Mouse (Mus musculus) kidney, adult 9 months (tissue): ENCODE measurements around the gene A930002H24Rik.
"Not testable (repeated sequence)": the region's sequence is repeated elsewhere in the genome, so short reads cannot be mapped to it uniquely, and the experiment has no call there.

ENCODE experiments used
- DNase-seq: peaks from one replicate; pipeline ENCODE4 v3.0.0; 2022

The A930002H24Rik gene

DNA sequence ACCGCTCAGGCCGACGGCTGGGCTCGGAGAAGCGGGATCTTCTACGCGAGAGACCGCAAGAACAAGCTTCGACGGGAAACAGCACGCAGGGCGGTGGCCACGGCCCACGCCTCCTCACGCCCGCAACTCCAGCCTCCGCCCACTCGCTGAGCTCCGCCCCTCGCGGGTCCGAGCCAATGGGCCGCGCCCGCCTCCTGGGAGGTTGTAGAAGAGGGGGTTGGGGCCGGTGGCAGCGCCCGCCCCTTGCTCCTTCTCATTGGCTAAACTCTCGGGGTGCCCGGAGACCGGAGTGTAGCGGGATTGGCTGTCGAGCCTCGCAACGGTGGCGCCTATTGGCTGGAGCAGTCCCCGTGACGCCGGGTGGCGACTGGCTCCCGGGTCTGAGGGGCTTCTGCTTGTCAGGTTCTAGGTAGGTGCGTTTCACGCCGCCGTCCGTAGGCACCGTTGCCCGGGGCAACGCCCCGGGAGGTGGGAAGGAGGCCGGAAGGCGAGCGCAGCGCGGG is at the start of gene A930002H24Rik:
TSS of gene A930002H24Rik (minus strand) at position 145 of the 503 bp plus-strand sequence.
- peak; percentile 99 for DNase-seq

DNA sequence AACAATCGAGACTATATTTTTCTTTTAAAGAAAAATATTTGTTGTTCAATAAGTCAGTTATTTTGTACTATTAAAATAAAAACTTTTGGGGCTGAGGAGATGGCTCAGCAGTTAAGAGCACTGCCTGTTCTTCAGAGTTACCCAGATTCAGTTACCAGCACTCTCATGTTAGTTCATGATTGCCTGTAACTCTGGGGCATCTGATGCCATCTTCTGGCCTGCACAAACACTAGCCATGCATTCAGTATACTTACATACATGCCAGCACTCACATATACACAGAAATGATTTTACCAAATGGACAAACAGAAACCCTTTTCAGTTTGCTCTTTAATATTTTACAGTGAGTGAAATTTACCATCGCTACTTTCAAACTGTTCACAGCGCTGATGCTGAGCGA is 45.7 kb upstream of the A930002H24Rik start:
- DNase-seq: no peak

DNA sequence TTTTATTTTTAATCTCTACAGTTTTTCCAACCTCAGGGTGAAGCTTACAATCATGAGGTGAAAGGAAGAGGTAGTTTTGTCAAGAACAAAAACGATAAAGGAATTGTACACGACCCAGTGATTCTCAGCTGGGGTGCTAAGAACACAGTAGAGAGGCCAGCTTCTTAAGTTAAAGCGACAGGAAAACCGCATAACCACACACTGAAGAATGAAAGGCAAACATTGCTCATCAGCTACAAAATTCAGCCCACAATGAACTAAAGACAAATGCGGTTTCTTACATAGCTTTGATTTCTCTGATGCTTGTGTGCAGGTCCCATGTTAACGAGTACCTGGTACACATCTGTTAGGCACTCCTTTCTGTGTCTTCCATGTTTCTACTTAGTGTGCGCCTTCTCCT is 33.5 kb upstream of the A930002H24Rik start:
- no peak for DNase-seq

GRCm38 (mm10) chr17:63895829-63896228 is 32.2 kb upstream of the A930002H24Rik start:
- no peak for DNase-seq

GRCm38 (mm10) chr17:63890611-63891010 is 27.0 kb upstream of the A930002H24Rik start:
- DNase-seq: no peak

GRCm38 (mm10) chr17:63886988-63887387 is 23.4 kb upstream of the A930002H24Rik start:
- no peak for DNase-seq

DNA sequence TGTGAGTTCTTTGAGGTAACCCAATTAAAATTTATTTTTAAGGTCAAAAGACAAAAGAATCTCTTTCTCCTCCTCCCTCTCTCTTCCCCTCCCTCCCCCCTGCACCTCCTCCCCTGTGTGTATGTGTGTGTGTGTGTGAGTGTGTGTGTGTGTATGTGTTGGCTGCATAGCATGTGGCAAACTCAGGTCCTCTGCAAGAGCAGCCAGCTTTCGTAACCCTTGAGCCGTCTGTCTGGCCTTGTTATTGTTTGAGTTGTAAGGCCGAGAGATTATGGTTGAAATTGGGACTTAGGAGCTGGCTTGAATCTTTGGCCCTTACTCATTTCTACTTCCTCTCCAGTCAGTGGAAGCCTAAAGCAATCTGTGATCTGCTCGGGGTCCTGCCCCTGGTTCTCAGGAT is 16.4 kb upstream of the A930002H24Rik start:
- DNase-seq: no peak

- no peak for DNase-seq
These were observed 15.3 kb upstream of the A930002H24Rik start for GRCm38 (mm10) chr17:63878889-63879288.

DNA sequence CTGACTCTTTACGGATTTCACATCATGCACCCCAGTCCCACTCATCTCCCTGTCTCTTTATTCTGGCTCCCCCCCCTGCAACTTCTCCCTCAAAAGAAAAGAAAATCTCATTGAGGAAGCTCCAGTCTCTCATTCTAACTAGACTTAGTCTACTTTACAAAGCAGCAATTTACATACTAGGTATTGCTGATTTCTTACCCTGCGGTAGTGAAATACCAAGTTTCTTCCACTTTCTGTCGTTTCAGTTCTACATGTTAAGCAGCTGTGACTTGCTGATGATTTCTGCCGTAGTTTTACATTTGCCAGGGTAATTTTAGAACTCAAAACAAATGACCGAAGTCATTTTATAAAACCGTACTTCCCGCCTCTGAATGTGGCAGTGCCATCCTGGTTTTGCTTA is 8.2 kb upstream of the A930002H24Rik start:
- no peak for DNase-seq

GRCm38 (mm10) chr17:63864171-63864571 is 580 bp upstream of the A930002H24Rik start:
- no peak for DNase-seq

- DNase-seq: no peak
These were observed 470 bp downstream of the A930002H24Rik start, which contains the start of gene Fer for GRCm38 (mm10) chr17:63863012-63863630. Fer (plus strand) TSS chr17:63863062.

DNA sequence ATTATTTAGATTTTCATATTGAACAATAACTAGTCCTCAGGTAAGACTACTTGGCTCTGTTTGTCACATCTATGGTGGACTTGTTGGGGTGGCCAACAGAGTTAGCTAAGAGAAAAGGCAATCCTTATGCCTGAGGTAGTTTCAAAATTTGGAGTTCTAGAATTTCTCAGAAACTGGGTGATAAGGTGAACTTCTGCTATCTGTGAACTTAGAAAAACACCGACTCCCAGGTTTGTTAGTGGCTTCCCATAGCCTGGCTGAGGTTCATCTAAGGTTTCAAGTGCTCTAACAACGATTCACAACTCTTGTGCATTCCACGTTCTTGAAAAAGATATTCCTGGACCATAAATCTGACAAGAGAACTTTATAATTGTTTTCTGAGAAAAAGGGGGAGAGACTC is 1.2 kb downstream of the A930002H24Rik start:
- no peak for DNase-seq

GRCm38 (mm10) chr17:63860988-63861387 is 2.6 kb downstream of the A930002H24Rik start:
- no peak for DNase-seq

GRCm38 (mm10) chr17:63857023-63857544 is 6.5 kb downstream of the A930002H24Rik start:
- DNase-seq: no peak

DNA sequence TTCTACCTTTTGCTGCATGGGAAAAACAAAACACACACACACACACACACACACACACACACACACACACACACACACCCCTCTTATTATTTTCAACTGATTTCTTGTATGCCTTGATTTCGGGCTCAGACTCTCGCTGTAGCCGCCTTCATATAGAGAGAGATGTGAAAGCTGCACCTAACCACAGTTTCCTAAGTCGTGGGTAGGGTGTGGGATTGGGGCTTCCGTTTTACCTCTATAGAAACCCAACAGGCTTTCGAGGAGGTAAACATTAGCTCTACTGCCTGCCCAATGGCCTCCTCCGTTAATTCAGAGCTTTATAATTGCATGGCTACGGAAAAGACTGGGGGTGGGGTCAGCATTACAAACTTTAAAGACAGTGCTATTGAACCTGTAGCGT is 13.6 kb downstream of the A930002H24Rik start:
- no peak for DNase-seq

- peak; percentile 80 for DNase-seq
These were observed 14.0 kb downstream of the A930002H24Rik start for GRCm38 (mm10) chr17:63849566-63849965.

DNA sequence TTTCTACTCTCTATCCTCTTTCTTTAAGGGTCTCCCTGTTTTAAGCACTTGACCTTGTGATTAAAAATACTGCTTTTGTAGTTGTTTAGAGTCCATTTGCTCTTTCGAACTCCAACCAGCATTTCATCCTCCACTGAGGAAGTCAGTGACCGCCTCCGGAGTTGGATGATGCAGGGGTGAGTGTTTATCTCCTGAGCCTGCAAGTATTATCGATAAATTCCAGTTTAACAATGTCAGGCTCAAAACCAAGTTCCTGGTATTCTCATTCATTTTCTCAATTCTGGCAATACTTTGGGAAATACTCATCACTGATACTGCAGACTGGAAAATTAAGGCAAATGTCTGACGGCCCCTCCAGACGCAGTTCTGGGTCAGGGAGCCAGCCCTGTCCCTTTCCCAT is 14.4 kb downstream of the A930002H24Rik start:
- DNase-seq: no peak

DNA sequence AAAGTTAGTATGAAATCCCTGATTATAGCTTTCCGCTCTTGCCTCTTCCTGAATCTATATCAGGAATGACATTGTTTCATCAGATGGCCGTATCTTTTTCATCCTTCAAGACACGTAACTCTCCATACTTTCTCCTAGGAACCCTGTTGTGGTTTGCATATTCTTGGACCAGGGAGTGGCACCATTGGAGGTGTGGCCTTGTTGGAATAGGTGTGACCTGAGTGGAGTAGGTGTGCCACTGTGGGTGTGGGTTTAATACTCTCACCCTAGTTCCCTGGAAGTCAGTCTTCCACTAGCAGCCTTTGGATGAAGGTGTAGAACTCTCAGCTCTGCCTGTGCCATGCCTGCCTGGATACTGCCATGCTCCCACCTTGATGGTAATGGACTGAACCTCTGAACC is 17.8 kb downstream of the A930002H24Rik start:
- DNase-seq: not testable (repeated sequence)

DNA sequence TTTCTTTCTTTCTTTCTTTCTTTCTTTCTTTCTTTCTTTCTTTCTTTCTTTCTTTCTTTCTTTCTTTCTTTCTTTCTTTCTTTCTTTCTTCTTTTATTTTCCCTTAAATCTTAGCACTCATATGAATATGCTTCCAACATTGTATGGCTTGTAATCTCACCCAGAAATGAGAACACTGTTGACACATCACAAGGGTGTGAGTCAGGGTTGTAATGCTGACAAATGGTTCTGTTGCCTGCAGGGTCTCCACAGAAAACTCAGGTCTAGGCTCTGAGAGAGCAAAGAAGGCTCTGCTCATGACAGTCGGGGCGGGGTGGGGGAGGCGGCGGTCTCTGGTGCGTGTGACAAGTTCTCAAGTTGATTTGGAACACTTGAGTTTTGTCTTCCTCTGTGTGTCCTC is 18.7 kb downstream of the A930002H24Rik start:
- no peak for DNase-seq

GRCm38 (mm10) chr17:63842226-63842625 is 21.4 kb downstream of the A930002H24Rik start:
- DNase-seq: no peak

DNA sequence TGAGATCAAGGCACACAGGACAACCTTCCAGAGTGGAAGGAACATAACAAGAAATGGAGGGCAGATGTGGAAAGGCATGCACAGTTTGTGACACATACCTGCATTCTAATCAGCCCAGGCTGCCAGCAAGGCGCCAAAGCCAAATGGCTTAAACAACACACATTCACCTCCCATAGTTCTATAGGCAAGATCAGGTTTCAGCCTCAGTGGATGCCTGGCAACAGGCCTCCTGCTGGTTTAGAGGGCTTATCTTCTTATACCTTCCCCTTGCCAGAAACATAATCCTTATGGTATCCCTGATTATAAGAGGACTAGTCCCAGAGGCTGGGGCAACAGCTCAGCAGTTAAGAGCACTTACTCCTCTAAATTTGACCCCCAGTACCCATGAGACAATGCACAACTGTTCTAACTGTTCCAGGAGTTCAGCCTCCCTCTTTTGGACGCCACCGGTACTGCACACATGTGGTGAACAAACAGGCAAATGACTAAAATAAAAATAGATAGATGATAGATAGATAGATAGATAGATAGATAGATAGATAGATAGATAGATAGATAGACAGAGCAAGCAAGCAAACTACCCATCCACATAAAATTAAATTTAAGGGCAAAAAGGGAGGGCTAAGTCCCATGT is 23.8 kb downstream of the A930002H24Rik start:
- no peak for DNase-seq

- no peak for DNase-seq
These were observed 25.4 kb downstream of the A930002H24Rik start for GRCm38 (mm10) chr17:63838144-63838543.

DNA sequence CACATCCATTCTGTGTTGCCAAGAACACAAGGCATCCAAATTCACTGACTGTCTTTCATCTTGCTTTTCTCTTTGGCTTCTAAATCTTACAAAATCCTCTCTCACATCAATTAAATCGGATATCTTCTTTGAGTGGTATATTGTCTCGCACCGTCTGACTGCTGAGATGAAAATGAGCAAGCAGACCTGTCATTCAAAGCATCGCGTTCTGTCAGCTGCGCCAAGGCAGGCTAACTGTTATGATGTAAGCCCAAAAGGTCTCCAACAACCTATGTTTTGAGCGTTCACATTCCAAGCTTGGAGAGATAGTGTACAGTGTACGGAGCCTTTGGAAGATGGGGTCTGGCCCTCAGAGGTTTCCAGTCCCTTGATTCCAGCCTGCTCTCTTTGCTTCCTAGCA is 26.9 kb downstream of the A930002H24Rik start:
- no peak for DNase-seq

DNA sequence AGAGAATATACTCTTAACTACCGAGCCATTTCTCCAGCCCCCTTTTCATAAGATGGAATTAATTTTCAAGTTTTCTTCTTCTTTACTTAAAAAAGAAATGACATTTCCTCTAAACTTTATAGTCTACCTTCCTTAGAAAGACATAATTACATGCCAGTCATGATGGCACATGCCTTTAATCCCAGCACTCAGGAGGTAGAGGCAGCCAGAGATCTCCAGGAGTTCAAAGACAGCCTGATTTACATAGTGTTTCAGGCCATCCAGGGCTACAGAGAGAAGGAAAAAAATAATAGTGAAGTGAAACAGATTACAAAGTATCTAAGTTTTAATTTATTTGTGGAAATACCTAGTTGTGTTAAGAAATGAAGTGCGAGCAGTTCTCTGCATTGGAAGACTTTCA is 27.4 kb downstream of the A930002H24Rik start:
- DNase-seq: no peak
